Mouse (Mus musculus) CH12.LX (cell line): ENCODE results near the gene Haus4.

Experiments used
- BHLHE40 ChIP-seq: IDR thresholded peaks from 2 replicates; pipeline ENCODE4 v1.6.1; 2011; ENCODE audit warnings: mild to moderate bottlenecking, low read depth, low read length, improper control_type of control experiment
- CTCF ChIP-seq, 2 experiments: IDR thresholded peaks in 1 of 2; conservative IDR thresholded peaks in 1 of 2; 2 replicates each; pipeline ENCODE4 v1.5.1; 2011 to 2012; ENCODE audit warnings: low read depth in 2 of 2, low read length in 2 of 2, improper control_type of control experiment in 1 of 2, inconsistent platforms in 1 of 2, mild to moderate bottlenecking in 1 of 2, moderate library complexity in 1 of 2
- HCFC1 ChIP-seq: IDR thresholded peaks from 2 replicates; pipeline ENCODE4 v1.6.1; 2012; ENCODE audit warnings: low read depth, mild to moderate bottlenecking, inconsistent platforms, low read length, improper control_type of control experiment
- MAFK ChIP-seq: IDR thresholded peaks from 2 replicates; pipeline ENCODE4 v1.6.1; 2011; ENCODE audit warnings: low read length, improper control_type of control experiment; ENCODE audit not compliant: insufficient replicate concordance
- MAX ChIP-seq: IDR thresholded peaks from 2 replicates; pipeline ENCODE4 v1.6.1; 2011; ENCODE audit warnings: low read length, improper control_type of control experiment
- MXI1 ChIP-seq: IDR thresholded peaks from 2 replicates; pipeline ENCODE4 v1.6.1; 2011; ENCODE audit warnings: mild to moderate bottlenecking, low read depth, low read length, improper control_type of control experiment

DNA sequence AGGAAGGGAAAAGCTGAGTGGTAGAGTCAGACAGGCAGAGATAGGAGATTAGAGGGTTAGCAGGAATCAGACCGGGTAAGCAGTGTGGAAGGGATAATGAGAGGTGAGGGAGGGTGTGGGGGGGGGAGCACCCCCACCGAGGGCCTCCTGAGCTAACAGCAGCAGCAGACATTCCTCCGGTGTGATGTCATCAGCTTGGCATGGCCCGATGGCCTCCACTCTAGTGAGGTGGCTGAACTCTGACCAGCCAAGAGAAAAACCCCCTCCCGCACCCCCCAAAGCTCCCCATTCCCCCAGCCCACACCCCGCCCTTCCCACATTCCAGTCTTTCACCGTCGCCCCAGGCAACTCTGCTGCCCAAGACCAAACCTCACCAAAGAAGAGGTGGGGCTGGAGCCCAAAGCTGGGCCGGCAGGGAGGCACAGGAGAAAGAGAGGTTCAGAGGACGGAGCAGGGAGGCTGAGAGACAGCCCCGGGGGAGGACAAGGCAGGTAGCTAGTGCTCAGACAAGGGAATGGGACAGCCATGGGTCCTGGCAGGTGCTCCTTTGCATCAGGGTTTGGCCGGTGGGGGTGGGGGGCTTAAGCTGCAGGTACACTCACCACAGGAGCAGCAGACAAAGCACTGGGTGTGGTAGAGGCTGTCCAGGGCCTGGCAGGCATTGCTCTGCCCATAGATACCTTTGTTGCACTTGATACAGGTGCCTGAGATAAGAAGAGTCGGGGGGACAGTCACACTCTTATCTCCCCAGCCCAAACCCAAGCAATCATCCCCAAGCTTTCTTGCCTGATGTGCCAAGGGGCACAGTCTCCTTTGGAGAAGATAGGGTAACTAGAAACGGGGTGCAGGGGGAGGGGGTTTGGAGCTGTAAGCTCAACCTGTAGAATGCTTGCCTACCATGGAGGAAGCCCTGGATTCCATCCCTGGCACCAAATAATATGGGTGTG lies 18.6 kb upstream of the Haus4 start:
- TF ChIP-seq MAX (no peak), MAFK (no peak), HCFC1 (no peak), MXI1 (no peak), CTCF (conservative IDR thresholded peaks at IDR 0.05 in 1 of 2, IDR thresholded peaks at IDR 0.05 in 1 of 2; ENCODE audit: low read depth in 2 of 2, low read length in 2 of 2) (no peak), BHLHE40 (no peak)
